Mouse (Mus musculus) liver, adult 2 months (tissue): Measurements from ENCODE around the gene Cd52. TPM values are rescaled to one million over a fixed set of nuclear protein-coding genes. Genes with fewer than 3 reads are reported as not detected.

Experiments
- DNase-seq: peaks from one replicate; pipeline ENCODE4 v3.0.0-alpha.2; 2011; ENCODE audit warnings: low read depth, low spot score; ENCODE audit errors: extremely low read depth
- H3K27ac ChIP-seq: fragments of 200-500 bp; replicated peaks from 2 replicates; pipeline ENCODE4 v1.5.1; 2012; ENCODE audit warnings: low read depth, mild to moderate bottlenecking, control low read depth, inconsistent platforms, low read length; ENCODE audit not compliant: insufficient read depth
- H3K27me3 ChIP-seq: fragments of 200-500 bp; 2 replicates; pipeline ENCODE4 v1.6.1; 2012; ENCODE audit warnings: mild to moderate bottlenecking, moderate library complexity, low read length, inconsistent platforms; ENCODE audit not compliant: control insufficient read depth, insufficient read depth
- H3K36me3 ChIP-seq: fragments of 200-500 bp; 2 replicates; pipeline ENCODE4 v1.6.1; 2012; ENCODE audit warnings: low read length, inconsistent platforms; ENCODE audit not compliant: control insufficient read depth, insufficient read depth
- H3K4me1 ChIP-seq: fragments of 200-500 bp; 2 replicates; pipeline ENCODE4 v1.6.1; 2011; ENCODE audit warnings: low read length; ENCODE audit not compliant: control insufficient read depth, insufficient read depth
- H3K4me3 ChIP-seq: fragments of 200-500 bp; 2 replicates; pipeline ENCODE4 v1.5.1; 2011; ENCODE audit warnings: low read depth, mild to moderate bottlenecking, control low read depth, low read length, moderate library complexity; ENCODE audit not compliant: insufficient read depth
- H3K79me2 ChIP-seq: fragments of 200-500 bp; 2 replicates; pipeline ENCODE4 v1.6.1; 2012; ENCODE audit warnings: inconsistent platforms, mild to moderate bottlenecking, low read length, moderate library complexity; ENCODE audit not compliant: control insufficient read depth, insufficient read depth
- H3K9ac ChIP-seq: fragments of 200-500 bp; 2 replicates; pipeline ENCODE4 v1.6.1; 2012; ENCODE audit warnings: low read depth, mild to moderate bottlenecking, control low read depth, inconsistent platforms, low read length
- CTCF ChIP-seq: fragments of 200-500 bp; IDR thresholded peaks from 2 replicates; pipeline ENCODE4 v1.5.1; 2011; ENCODE audit warnings: low read depth, low read length, control low read depth
- POLR2A ChIP-seq: fragments of 200-500 bp; IDR thresholded peaks from 2 replicates; pipeline ENCODE4 v1.6.1; 2011; ENCODE audit warnings: low read length, control low read depth; ENCODE audit not compliant: insufficient read depth; ENCODE audit errors: extremely low read depth
- WGBS: fragments of 180-500 bp; shearing (Covaris S2); methylation state at CpG from one replicate; pipeline ENCODE4 v1.1.7; 2018; 5-methylcytosine and 5-hydroxymethylcytosine counted together
- polyA plus RNA-seq: library from polyadenylated mRNA; depleted of rRNA; stranded (reverse); fragments of >200 nt; gene quantifications from 2 replicates; pipeline ENCODE4 v1.2.3, GENCODE M21; 2012
- total RNA-seq: library from RNA; depleted of rRNA; stranded (reverse); fragments of >200 nt; gene quantifications from 2 replicates; pipeline ENCODE4 v1.2.3, GENCODE M21; 2014

The Cd52 gene
- total and polyA plus RNA-seq, 2 experiments: 10.4 to 20.0 TPM

GRCm38 (mm10) chr4:134100245-134100644, 5.4 kb upstream of the Cd52 start:
- H3K27me3 ChIP-seq: no peaks in the 10 kb centered on the region
- H3K4me3 ChIP-seq: no peak overlapping the region
- H3K9ac ChIP-seq: no peak overlapping the region
- no peaks in the 10 kb centered on the region for H3K79me2 ChIP-seq
- H3K27ac ChIP-seq: no peak overlapping the region
- 90% methylated on average over 4 of the region's 4 CpGs for whole genome bisulfite sequencing
- no peak for DNase-seq
- H3K36me3 ChIP-seq: no peaks in the 10 kb centered on the region
- TF ChIP-seq CTCF (no peak), POLR2A (no peak)
- no peaks in the 10 kb centered on the region for H3K4me1 ChIP-seq

GRCm38 (mm10) chr4:134098628-134099027, 3.7 kb upstream of the Cd52 start:
- no peaks in the 10 kb centered on the region for H3K36me3 ChIP-seq
- H3K79me2 ChIP-seq: no peaks in the 10 kb centered on the region
- 57% methylated on average over 8 of the region's 8 CpGs for WGBS
- H3K27ac ChIP-seq: peak overlapping the region; percentile 63
- H3K4me1 ChIP-seq: no peaks in the 10 kb centered on the region
- TF ChIP-seq POLR2A (no peak), CTCF (no peak)
- DNase-seq: peak; percentile 45
- no peak overlapping the region for H3K4me3 ChIP-seq
- no peaks in the 10 kb centered on the region for H3K27me3 ChIP-seq
- H3K9ac ChIP-seq: no peak overlapping the region

- H3K9ac ChIP-seq: no peak overlapping the region
- H3K27me3 ChIP-seq: no peaks in the 10 kb centered on the region
- H3K36me3 ChIP-seq: no peaks in the 10 kb centered on the region
- no peak for TF ChIP-seq POLR2A
- no peak for TF ChIP-seq CTCF
- no peak overlapping the region for H3K4me3 ChIP-seq
- peak overlapping the region; percentile 30; the same call in 1 of the 2 replicates for H3K27ac ChIP-seq
- DNase-seq: peak; percentile 43
- WGBS: 64% methylated on average over 5 of the region's 5 CpGs
- H3K79me2 ChIP-seq: no peaks in the 10 kb centered on the region
- no peaks in the 10 kb centered on the region for H3K4me1 ChIP-seq
These were observed 2.2 kb upstream of the Cd52 start for GRCm38 (mm10) chr4:134097015-134097608.

GRCm38 (mm10) chr4:134096120-134096519, 1.2 kb upstream of the Cd52 start:
- WGBS: 88% methylated on average over 3 of the region's 3 CpGs
- Histone ChIP-seq H3K27ac (no peak overlapping the region), H3K27me3 (no peaks in the 10 kb centered on the region), H3K4me1 (no peaks in the 10 kb centered on the region), H3K4me3 (no peak overlapping the region), H3K79me2 (no peaks in the 10 kb centered on the region), H3K9ac (no peak overlapping the region), H3K36me3 (no peaks in the 10 kb centered on the region)
- no peak for DNase-seq
- TF ChIP-seq CTCF: no peak
- no peak for TF ChIP-seq POLR2A

- DNase-seq: no peak
- TF ChIP-seq CTCF (no peak), POLR2A (no peak)
- WGBS: 67% methylated on average over 7 of the region's 7 CpGs
- Histone ChIP-seq H3K27ac (peak overlapping the region; percentile 43), H3K4me3 (peak overlapping the region; percentile 17; the same call in 1 of the 2 replicates), H3K9ac (peak overlapping the region; percentile 34), H3K4me1 (no peaks in the 10 kb centered on the region), H3K79me2 (no peaks in the 10 kb centered on the region), H3K36me3 (no peaks in the 10 kb centered on the region), H3K27me3 (no peaks in the 10 kb centered on the region)
These were observed 798 bp downstream of the Cd52 start for GRCm38 (mm10) chr4:134094004-134094564.
